Mouse (Mus musculus): ENCODE measurements around the gene Runx2. TPM values are rescaled to one million over a fixed set of nuclear protein-coding genes. Genes with fewer than 3 reads are reported as not detected.
A peak's percentile ranks its signal among the peaks of the same experiment; 100 is the strongest.

Runx2 gene
- polyA plus RNA-seq, 1 experiment = not detected

DNA sequence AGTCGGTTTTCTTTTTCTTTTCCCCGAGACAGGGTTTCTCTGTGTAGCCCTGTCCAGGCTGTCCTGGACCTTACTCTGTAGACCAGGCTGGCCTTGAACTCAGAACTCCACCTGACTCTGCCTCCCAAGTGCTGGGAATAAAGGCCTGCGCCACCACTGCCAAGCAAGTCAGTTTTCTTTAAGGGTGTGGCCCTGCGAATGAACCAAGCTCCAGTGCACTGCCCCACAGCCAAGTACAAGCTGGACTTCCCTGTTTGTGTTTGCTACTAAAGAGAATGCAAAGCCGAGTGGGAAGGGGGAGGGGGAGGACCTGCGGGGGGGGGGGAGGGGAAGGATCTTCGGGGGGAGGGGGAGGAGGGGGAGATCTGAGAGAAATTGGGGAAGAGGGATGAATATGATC lies 121.0 kb downstream of the Runx2 start:
- WGBS = 83% methylated on average over 4 of the region's 7 CpGs
- TF ChIP-seq POLR2A (IDR thresholded peaks at IDR 0.05; ENCODE audit: insufficient read depth, low read depth, low read length) = no peak
- no peak for TF ChIP-seq CTCF (IDR thresholded peaks at IDR 0.05; ENCODE audit: insufficient read depth, low read depth, low read length)
- no peak overlapping the region for H3K27ac ChIP-seq (ENCODE audit: insufficient read depth, low read depth, low read length)
- H3K4me3 ChIP-seq (ENCODE audit: insufficient read depth, low read depth, low read length) = no peak overlapping the region
- H3K4me1 ChIP-seq (ENCODE audit: control insufficient read depth, insufficient read depth, low read length) = no peaks in the 10 kb centered on the region

DNA sequence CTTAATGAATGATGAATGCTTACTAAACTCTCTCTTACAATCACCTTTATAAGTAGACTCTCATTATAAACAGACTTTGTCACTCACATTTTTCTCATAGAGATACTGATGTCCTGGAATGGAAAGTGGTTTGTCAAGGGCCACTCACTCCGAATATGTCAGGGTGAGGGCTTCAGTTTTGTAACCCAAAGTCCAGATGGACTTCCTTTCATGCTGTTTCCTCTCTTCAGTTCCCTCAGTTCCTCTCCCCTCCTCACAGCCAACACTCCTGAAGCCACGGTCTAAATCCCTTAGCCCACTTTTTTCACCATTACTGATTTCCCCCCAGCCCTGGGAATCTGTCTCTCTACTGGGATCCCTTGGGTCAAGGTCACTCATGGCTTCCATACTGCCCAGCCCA lies 123.1 kb downstream of the Runx2 start:
- TF ChIP-seq POLR2A (IDR thresholded peaks at IDR 0.05; ENCODE audit: insufficient read depth, low read depth, low read length) = no peak
- TF ChIP-seq CTCF (IDR thresholded peaks at IDR 0.05; ENCODE audit: insufficient read depth, low read depth, low read length) = no peak
- WGBS = 89% methylated on average over 2 of the region's 2 CpGs
- H3K27ac ChIP-seq (ENCODE audit: insufficient read depth, low read depth, low read length) = no peak overlapping the region
- no peaks in the 10 kb centered on the region for H3K4me1 ChIP-seq (ENCODE audit: control insufficient read depth, insufficient read depth, low read length)
- H3K4me3 ChIP-seq (ENCODE audit: insufficient read depth, low read depth, low read length) = no peak overlapping the region

DNA sequence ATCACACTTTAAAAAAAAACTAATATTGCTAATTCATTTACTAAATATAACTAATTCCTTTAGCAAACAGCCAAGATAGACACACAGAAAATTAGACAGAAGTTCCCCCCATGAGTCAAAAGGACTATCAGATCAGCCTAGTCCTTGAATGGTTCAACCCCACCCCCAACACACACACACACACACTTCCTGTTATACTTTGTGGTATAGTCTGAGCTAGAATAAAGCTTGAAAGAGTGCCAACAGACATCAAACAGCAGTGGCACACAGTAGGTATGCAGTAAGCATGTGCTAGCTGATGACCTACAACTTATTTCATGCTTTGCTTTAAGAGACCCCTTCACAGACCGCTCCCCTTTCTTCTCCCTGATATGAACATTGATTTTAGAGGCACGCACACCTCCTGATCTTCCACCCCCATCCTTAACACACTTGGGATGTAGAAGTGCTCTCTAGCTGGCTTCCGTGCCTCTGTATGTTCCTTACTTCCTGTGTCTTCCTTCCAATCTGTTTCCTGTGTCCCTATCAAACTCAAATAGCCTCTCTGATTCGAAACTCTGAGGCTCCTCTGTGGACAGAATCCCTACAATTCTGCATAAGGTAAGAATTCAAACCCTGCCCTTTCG lies 124.1 kb downstream of the Runx2 start:
- peaks cover 1% of the 10 kb centered on the region; the same call in 1 of the 2 replicates for H3K4me1 ChIP-seq (ENCODE audit: control insufficient read depth, insufficient read depth, low read length)
- H3K27ac ChIP-seq (ENCODE audit: insufficient read depth, low read depth, low read length) = no peak overlapping the region
- 85% methylated on average over 5 of the region's 5 CpGs for WGBS
- TF ChIP-seq POLR2A (IDR thresholded peaks at IDR 0.05; ENCODE audit: insufficient read depth, low read depth, low read length) = no peak
- TF ChIP-seq CTCF (IDR thresholded peaks at IDR 0.05; ENCODE audit: insufficient read depth, low read depth, low read length) = no peak
- H3K4me3 ChIP-seq (ENCODE audit: insufficient read depth, low read depth, low read length) = no peak overlapping the region

DNA sequence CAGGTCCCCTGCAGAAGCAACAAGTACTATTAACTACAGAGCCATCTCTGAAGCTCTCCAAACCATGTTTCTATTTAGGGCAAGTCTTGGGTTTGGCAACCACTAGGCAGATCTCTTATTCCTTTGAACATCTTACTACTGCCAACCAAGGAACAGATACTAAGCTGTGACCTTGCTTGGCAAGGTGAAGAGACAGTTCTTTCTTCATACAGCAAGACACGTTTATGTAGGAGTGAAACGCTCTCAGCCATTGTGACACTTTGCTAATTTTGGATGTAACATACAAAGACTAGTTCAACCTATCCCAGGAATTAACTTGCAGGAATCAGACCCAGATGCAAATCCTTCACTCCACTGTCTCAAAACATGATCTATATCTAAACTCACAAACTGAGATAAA lies 126.3 kb downstream of the Runx2 start:
- Histone ChIP-seq H3K4me3 (ENCODE audit: insufficient read depth, low read depth, low read length) (no peak overlapping the region), H3K4me1 (ENCODE audit: control insufficient read depth, insufficient read depth, low read length) (peaks cover 4% of the 10 kb centered on the region; the same call in 1 of the 2 replicates), H3K27ac (ENCODE audit: insufficient read depth, low read depth, low read length) (no peak overlapping the region)
- TF ChIP-seq POLR2A (IDR thresholded peaks at IDR 0.05; ENCODE audit: insufficient read depth, low read depth, low read length) (no peak), CTCF (IDR thresholded peaks at IDR 0.05; ENCODE audit: insufficient read depth, low read depth, low read length) (no peak)
- 67% methylated on average over 2 of the region's 2 CpGs for WGBS

DNA sequence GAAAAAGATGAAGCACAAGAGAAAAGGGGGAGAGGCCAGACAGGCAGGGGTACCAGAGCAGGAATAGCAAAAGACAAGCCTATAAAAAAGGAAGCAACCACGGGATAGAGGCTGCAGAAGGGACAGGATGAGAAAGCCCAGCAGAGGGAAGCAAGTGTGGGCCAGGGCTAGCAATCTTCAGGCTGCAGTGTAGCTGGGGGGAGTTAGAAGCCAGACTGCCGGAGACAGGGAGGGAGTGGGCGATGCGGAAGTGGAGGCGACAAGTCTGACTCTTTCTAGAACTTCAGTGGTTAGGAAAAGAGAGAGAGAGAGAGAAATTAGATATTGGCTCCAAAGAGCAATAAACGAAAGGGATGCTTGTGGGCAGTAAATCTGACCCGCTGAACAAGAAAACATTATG lies 129.1 kb downstream of the Runx2 start:
- 31% methylated on average over 7 of the region's 7 CpGs for WGBS
- Histone ChIP-seq H3K27ac (ENCODE audit: insufficient read depth, low read depth, low read length) (no peak overlapping the region), H3K4me3 (ENCODE audit: insufficient read depth, low read depth, low read length) (no peak overlapping the region), H3K4me1 (ENCODE audit: control insufficient read depth, insufficient read depth, low read length) (peaks cover 4% of the 10 kb centered on the region; the same call in 1 of the 2 replicates)
- TF ChIP-seq POLR2A (IDR thresholded peaks at IDR 0.05; ENCODE audit: insufficient read depth, low read depth, low read length) (no peak), CTCF (IDR thresholded peaks at IDR 0.05; ENCODE audit: insufficient read depth, low read depth, low read length) (no peak)

DNA sequence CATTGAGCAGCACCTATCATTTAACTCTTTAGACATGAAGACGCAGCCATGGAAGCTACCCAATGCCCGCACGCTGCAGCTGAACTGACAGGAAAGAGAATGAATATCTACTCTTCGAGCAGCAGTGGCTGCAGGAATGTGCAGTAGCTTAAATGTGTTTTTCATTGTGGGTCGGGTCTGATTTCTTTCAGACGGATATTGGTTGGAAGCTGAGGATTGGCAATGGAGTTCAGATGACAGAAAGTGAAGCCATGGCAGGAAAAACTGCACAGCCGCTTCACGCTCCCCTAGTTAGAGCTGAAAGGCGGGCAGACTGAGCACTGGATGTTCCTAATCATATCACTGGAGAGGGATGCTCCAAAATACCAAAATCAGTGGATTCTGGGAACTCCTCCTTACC lies 131.6 kb downstream of the Runx2 start:
- WGBS = 88% methylated on average over 9 of the region's 9 CpGs

DNA sequence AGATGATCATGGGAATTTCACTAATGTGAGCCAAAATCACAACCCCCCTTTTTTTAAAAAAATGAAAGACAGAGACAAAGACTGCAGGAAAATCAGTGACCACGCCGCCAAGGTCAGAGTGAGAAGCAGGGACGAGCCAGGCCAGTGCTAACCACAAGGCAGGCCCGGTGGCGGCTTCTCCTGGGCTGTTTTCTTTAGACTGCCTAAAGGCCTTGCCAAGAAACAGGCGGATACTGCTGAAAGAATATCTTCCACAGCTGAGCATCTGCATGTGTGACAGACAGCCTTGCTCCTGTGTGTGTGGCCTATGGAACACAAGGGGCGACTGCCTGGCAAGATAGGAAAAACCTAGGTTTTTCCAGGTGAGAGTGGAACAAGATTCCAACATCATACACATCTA lies 136.8 kb downstream of the Runx2 start:
- WGBS = 69% methylated on average over 7 of the region's 7 CpGs
- Histone ChIP-seq H3K4me3 (ENCODE audit: insufficient read depth, low read depth, low read length) (no peak overlapping the region), H3K4me1 (ENCODE audit: control insufficient read depth, insufficient read depth, low read length) (peaks cover 2% of the 10 kb centered on the region; the same call in 1 of the 2 replicates), H3K27ac (ENCODE audit: insufficient read depth, low read depth, low read length) (no peak overlapping the region)
- TF ChIP-seq POLR2A (IDR thresholded peaks at IDR 0.05; ENCODE audit: insufficient read depth, low read depth, low read length) (no peak), CTCF (IDR thresholded peaks at IDR 0.05; ENCODE audit: insufficient read depth, low read depth, low read length) (no peak)

More for the DNA sequence above, 131.6 kb downstream of the Runx2 start:
- no peak overlapping the region for H3K4me3 ChIP-seq (ENCODE audit: insufficient read depth, low read depth, low read length)
- TF ChIP-seq POLR2A (IDR thresholded peaks at IDR 0.05; ENCODE audit: insufficient read depth, low read depth, low read length) (no peak), CTCF (IDR thresholded peaks at IDR 0.05; ENCODE audit: insufficient read depth, low read depth, low read length) (no peak)
- H3K27ac ChIP-seq (ENCODE audit: insufficient read depth, low read depth, low read length) = no peak overlapping the region
- peaks cover 4% of the 10 kb centered on the region; the same call in 1 of the 2 replicates for H3K4me1 ChIP-seq (ENCODE audit: control insufficient read depth, insufficient read depth, low read length)

DNA sequence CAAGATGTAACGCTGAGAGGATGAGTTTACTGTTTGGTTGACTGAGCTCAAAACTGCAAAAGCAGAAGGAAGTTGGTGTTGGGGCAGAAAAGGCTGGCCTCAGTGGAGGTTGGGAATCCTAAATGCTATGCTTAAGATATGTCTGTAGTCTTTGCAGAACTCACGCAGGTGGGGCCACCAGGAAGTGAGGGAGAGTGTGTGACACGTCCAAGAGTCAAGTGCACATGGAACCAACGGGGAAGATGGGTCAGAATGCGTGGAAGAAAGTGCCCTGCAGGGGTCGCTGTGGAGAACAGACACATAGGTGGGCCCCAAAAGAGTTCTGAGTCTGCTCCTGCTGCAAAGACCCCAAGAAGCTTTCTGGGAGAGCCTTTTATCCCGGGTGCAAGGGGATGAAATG lies 141.8 kb downstream of the Runx2 start:
- WGBS = 78% methylated on average over 7 of the region's 7 CpGs
- Histone ChIP-seq H3K4me1 (ENCODE audit: control insufficient read depth, insufficient read depth, low read length) (peaks cover 11% of the 10 kb centered on the region), H3K27ac (ENCODE audit: insufficient read depth, low read depth, low read length) (0 out of 2 replicates have a peak overlapping the region, but pooled peaks have one; percentile 5), H3K4me3 (ENCODE audit: insufficient read depth, low read depth, low read length) (no peak overlapping the region)
- no peak for TF ChIP-seq CTCF (IDR thresholded peaks at IDR 0.05; ENCODE audit: insufficient read depth, low read depth, low read length)

DNA sequence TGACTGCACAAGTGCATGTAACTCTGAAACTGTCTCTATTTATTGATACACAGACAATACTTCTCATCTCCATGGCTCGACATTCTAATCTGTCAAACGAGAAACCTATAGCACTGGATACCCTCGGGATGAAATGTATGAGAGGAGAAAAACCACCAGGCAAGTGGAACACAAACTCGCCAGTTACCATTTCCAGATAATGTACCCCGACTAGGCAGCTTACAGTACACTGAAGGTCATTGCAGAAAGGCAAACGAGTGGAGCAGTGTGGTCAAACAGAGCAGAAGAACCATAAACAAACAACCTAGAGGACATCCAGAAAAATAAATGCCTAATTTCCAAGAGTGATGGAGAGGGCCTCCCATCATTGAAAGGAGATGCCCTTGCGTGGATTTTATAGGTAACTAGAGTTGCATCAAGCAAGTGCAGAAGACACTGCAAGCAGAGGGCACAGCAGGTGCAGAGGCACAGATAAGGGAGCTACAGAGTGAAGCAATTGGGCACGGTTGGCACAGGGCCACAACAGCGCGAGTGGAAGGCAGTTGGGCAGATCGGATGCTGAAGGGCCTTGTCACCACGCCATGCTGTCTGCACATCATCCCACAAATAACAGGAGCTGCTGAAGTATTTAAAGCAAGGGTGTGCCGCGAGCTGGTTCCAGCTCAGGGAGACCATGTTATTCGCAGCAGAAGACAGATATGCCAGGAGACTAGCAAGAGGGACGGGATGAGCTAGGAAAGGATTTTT lies 142.5 kb downstream of the Runx2 start:
- no peak for TF ChIP-seq CTCF (IDR thresholded peaks at IDR 0.05; ENCODE audit: insufficient read depth, low read depth, low read length)
- TF ChIP-seq POLR2A (IDR thresholded peaks at IDR 0.05; ENCODE audit: insufficient read depth, low read depth, low read length) = no peak
- Histone ChIP-seq H3K4me1 (ENCODE audit: control insufficient read depth, insufficient read depth, low read length) (peaks cover 11% of the 10 kb centered on the region), H3K27ac (ENCODE audit: insufficient read depth, low read depth, low read length) (peak overlapping the region; percentile 5; the same call in 1 of the 2 replicates), H3K4me3 (ENCODE audit: insufficient read depth, low read depth, low read length) (no peak overlapping the region)
- WGBS = 52% methylated on average over 16 of the region's 16 CpGs

All from olfactory bulb, adult 2 months (tissue).